Mouse (Mus musculus): ENCODE measurements at regions not wholly inside any gene's neighbourhood (a gene's known extent, or its start where the extent isn't known, plus 50 kb on each side); places are given as distances from the start of the nearest gene placed in this dataset.
"Not testable (repeated sequence)": the region's sequence is repeated elsewhere in the genome, so short reads cannot be mapped to it uniquely, and the experiment has no call there.

DNA sequence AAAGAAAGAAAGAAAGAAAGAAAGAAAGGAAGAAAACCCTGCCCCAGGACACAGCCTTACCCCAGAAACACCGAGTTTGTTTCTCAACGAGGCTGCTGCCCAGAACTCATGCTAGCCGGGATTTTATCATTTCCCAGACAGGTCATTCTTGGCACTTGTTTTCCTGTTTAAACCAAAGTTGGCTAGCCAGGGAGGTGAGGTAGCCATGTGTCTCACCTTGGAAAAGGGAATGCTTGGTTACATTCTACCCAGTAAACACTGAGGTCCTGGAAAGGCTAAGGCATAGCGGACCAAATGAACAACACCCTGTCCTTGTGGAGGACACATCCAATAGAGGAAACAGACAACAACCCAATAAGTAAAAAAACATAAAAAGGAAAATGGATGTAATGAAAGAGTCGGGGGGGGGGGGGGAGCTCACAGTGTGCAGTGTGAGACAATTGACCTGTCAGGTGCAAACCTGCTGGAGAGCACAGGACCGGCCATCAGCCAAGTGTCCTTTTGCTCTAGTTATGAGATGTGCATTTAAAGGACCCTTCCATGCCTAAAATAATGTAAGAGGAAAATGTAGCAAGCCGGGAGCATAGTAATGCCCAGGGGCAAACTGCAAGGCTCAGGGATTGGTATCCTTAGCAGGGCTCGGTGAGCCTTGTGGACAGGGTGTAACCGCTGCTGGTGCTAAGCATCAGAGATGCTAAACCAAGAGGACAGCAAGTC lies 78.2 kb upstream of the Fzd7 start:
- no peak for DNase-seq

DNA sequence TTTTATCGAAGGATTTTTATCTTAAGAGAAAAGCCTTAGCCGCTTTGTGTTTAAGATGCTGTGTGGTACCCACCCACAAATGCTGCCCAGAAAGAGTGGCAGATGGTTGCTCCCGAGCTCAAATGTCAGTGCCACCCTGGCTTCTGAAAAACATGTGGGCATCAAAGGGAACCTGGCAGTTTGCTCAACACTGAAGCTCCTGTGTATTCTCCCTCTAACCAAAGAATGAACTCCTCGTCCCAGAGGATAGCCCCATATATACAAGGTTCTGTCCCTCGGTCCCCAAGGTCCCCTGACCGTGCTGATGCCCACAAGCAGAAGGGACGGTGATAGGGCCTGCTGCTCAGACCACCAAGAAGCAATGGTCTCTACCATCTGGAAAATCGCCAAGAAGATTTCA lies 76.9 kb upstream of the Fzd7 start:
- no peak for DNase-seq

DNA sequence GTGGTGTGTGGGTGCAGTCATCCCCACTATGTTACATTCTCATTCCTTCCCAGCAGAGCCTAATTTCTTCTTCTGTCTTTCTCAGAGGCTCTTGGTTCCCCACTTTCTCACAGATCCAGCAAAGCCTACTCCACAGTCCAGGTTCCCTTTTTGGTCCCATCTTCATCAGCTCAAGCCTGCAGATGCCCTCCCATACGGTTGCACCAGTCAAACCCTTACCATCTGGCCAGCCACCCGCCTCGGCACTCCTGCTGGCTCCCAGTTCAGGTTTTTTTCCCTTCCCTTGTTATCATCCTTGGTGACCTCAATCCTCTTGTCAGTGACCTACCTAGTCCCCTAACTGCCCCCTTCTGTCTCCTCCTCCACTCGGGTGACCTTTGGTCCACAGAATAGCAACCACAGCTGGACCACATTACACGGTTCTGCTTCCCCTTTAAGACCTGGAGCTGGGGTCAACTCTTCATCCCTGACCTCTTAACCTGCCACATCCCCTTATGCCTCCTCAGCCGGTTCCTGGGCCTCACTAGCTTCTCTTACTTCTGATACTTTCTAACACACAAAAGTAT lies 75.4 kb upstream of the Fzd7 start:
- DNase-seq, result no peak

DNA sequence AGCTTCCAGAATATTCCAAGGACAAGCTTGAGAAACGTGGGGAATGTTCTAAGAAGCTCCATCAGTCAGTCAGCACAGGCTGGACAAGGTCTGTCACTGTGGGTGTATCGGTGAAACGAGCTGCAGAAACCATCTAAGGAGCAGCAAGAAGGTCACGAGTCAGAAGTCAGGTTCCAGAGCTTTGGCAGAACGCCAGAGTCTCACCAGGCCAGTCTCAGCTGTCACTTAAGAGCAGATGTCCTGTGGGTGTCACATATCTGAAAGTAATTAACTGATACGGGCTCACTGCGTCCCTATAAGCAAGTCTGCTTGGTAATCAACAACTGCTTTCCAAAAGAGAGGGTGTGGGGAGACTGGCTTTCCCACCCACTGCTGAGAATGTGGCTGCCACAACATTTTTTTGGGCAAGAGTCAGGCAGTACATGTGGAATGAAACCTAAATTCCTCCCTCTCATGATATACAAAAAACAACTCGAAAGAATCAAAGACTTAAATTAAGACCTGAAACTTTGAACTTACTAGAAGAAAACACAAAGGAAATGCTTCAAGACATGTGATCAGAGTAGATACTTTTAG lies 72.6 kb upstream of the Fzd7 start:
- no peak for DNase-seq

DNA sequence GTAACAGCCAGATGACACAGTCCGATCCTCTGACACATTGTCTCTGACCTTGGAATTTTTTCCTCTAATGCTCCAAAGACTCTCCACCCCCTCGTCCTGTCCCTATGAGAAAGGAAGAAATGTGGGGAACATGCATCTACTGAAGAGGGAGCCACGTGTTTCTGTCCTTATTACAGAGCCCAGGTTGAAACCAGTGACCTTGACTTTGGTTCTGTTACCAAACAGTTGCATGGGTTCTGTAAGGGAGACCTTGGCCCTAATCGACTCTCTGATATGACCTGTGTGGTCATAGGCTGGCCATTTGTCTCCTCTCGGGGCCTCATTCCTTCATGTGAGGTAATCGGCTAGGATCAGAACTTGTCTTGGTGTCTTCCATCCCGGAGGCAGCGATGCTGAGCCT lies 69.0 kb upstream of the Fzd7 start:
- DNase-seq, result no peak

DNA sequence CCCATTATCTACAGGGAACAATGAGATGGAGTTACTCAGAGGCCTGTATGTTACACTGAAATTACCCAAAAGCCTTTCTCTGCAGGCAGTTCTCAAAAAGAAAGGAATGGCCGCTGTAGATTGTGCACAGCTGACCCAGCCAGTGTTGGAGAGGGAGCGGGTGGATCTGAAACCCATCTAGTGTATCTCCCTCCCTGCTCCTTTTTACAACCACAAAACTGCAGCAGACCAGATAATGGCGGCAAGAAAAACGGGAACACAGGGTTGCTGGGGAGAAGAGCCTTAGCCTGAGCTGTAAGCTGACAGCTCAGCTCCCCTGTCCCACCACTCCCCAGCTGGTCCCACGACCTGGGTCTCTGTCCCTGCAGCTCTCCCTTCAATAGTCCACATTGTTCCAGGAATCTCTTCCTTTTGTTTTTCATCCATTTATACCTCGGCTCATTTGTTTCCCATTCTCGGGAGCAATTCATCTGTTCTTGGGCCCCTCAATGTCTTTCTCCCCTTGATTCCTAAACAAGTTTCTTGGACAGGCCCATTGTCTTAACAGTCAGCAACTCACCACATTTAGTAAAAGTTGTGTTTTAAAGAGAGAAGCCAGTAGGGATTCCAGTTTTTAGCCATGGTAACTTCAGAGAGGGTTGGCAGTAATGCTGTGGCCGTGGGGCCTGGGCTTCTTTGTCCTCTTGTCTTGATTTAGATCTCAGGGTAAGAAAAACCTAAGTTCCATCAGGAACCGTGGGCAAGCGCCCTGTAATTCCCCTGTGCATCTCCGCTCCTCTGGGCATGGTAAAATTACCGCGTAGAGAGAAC lies 67.6 kb upstream of the Fzd7 start:
- no peak for DNase-seq

DNA sequence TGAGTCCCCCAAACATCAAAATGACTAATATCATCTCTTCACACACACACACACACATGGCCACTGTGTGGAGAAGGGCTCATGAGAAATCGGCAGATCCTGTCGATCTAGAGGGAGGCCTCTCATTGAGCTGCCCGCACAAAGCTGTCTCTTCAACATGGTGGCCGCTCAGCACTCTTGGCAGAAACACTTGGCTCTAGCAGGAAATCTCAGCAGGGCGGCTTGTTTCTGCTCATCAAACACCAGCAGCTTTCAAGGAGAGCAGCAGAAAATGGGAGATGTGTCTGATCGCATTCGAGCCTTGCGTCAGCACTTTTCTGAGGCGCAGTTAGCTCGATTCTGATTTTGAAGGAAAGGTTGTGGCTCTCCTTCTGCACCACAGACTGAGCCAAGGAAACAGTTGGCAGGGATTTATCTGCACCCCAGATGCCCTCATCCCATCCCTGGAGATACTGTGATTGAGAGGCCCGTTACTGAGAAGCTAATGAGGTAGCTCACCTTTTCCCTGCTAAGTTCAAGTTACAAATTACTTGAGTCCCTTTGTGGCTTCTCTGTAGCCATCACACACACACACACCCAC lies 66.4 kb upstream of the Fzd7 start:
- no peak for DNase-seq

DNA sequence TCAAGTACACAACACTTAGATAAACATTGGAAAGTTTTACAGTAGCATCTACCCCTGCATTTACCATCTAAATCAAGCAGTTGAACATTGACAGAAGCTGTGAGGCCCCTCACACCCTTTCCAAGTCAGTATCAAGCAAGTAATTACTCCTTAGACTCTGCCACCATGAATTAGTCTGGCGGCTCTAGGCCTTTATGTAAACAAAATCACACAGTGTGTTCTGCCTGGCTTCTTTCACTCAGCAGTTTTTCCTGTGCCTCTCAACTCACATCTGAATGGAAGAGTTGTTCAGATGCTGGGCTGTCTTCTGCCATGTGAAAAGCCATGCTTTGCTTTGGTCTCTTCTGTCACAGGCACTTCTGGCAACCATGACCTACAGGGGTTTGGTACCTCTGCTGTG lies 64.9 kb upstream of the Fzd7 start:
- DNase-seq, result no peak

DNA sequence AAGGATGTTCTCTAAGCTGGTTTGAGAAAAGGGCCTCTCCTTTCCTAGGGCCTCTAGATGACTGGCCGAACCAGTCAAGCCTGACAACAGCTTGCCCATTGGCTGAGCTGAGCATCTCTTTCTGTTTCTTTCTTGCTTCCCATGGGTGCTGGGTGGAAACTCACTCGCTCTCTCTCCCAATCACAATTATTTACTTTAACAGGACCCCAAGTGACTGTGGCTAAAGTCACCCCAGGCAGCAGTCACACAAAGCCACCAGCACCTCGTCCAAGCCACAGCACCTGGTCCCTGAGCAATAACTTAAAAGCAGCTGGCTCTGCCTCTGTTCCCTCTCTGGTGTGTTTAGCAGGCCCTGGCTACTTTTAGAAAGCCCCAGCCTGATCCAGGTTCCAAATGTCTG lies 64.3 kb upstream of the Fzd7 start:
- DNase-seq, result no peak

DNA sequence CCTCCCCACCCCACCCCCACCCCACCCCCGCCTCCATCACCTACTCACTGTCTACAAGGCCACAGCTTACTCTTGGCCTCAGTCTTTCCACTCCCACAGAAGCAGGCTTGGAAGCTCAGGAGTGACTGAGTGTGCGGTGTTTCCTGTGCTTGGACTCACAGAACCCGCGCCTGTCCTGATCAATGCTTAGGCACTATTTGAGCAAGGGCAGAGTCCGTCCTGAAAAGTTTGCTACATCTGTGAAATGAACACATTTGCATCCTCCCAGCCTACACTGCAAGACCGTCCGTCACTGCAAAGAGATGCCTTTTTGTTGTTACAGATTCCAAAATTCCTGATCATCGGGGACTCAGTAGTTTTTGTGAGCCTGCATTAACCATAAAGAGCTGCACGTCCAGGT lies 63.5 kb upstream of the Fzd7 start:
- DNase-seq, result no peak

DNA sequence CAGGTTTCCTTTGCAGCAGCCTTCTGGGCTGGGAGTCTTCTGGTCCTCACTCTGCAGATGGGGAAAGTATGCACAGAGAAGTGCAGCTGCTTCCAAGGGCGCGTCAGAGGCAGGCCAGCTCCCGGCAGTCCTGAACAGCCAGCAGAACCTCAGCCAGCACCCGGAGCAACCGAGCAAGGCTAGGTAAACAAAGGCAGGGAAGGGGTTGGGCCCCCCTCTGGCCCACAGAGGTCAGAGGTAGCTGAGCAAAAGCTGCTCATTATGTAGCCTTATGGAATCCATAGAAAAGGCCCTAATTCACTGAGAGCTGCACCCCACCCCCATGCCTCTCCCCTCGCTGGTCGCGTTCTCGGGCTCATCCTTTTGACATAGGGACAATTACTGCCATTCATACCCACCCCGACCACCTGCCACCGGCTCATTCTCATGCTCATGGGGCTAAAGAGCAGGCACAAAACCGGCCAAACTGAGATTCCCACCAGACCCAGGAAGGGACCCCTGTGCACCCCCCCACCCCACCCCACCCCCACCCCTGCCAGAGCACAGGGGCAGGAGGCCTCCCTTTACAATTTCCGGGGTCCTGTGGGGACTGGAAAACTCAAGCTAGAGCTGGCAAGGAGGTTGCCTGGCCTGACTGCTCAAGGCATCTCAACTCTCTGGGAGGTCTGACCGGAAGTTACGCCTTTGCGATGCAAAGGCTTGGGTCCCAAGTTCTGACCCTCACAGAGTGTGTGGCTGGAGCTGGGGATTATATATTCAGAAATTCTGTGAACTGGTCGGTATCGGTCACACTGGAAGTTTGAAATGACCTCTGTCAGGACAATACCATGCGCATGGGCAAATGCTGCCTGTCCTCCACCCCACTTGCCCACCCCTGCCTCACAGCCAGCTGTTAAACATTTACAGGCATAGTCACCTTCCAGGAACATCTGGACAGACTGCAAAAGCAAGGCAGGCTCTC lies 59.0 kb upstream of the Fzd7 start:
- DNase-seq, result peak; percentile 50

DNA sequence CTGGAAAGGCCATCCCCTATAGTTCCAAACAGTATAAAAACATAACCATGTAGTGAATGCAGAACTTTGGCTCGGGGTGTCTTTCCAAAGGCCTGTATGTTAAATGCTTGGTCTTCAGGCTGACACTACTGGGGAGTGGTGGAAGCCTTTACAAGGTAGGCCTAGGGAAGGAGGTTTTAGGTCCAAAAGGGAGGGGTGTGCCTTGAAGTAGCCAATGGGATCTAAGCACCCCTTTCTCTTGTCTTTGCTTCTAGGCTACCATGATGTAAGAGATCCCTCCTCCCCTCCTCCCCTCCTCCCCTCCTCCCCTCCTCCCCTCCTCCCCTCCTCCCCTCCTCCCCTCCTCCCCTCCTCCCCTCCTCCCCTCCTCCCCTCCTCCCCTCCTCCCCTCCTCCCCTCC lies 56.5 kb upstream of the Fzd7 start:
- DNase-seq, result not testable (repeated sequence)

DNA sequence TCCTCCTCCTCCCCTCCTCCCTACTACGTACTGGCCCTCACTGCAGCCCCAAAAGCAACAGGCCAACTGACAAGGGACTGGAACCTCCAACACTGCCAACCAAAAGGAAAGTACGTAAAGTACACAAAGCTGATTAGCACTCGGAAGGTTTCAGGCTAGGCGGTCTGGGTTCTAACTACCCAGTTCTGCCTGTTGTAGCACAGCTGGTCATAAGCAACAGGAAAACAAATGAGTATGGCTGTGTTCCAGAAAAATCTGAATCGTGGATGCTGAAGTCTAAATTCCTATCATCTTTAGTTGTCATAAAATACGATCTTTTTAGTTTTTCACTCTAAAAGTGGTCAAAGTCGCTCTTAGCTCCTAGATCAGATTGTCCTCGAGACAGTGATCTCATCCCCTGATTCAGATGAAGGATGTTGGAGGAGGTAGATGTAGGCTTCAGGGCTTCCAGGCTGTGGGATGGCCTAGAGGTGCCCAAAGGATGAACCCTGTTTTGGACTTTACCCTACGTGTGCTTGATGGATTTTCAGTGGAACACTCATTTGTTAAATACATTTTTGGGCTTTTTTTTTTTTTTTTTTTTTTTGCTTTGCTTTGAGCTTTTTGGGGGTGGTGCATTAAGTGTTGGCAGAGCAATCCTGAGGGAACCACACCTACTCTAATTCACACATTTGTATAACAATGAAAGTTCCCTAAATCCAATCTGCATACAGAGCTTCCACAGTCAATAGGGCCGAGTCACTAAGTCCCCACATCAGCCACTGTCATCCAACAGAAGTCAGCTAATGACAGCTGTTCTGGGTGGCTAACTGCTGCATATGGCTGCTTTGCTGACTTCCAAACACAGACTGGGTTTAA lies 55.6 kb upstream of the Fzd7 start:
- DNase-seq, result peak; percentile 43

DNA sequence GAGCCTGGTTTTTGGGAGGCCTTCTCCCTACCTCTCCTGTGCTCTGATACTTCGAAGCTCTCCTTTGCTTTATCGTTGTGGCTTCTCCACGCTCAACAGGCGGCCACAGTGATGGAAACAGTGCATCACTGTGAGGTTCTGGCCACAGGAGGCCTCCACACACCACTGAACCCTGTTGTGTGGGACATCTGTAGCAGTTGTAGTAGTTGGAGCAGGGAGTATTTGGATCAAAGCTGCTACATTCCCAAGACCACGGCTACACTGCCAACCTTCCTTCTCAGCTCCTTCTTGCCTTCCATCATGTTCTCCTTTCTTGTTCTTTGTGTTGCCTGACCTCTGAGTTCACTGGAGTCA lies 55.0 kb upstream of the Fzd7 start:
- no peak for DNase-seq

DNA sequence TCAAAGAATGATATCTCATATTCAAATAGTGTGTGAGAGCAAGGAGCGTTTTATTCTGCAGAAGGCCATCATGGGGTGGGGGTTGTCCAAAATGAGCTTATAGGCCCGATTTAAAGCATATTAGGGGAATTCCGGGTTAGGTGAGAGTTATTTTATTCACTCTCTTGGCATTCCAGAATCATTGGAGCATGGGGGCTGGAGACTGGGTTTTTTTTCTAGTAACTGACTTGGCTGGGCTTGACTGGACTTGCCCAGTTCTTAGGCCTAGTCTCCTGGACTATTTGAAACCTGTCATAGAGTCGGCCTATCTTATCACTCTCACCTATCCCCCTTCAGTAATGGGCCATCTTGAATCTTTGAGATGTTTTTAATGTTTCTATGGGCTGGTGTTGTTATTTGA lies 52.9 kb upstream of the Fzd7 start:
- DNase-seq, result no peak

DNA sequence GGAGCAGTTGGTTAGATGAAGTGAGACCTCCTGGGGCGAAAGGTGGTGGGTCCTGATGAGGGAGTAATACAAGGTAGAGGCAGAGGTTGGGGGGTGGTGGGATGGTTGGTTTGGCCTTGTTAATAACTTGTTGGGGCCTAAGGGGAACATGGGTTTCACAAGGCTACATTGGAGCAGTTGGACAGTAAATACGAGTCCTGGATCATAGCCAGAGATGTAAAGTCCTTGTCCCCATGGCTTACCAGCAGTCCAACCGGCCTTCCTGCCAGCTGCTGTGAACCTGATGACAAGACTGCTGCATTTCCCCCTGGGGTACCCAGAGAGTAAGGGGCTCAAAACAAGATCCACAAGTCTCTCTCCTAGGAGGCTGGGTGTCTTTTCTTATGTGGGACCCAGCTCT lies 52.0 kb upstream of the Fzd7 start:
- DNase-seq, result no peak

DNA sequence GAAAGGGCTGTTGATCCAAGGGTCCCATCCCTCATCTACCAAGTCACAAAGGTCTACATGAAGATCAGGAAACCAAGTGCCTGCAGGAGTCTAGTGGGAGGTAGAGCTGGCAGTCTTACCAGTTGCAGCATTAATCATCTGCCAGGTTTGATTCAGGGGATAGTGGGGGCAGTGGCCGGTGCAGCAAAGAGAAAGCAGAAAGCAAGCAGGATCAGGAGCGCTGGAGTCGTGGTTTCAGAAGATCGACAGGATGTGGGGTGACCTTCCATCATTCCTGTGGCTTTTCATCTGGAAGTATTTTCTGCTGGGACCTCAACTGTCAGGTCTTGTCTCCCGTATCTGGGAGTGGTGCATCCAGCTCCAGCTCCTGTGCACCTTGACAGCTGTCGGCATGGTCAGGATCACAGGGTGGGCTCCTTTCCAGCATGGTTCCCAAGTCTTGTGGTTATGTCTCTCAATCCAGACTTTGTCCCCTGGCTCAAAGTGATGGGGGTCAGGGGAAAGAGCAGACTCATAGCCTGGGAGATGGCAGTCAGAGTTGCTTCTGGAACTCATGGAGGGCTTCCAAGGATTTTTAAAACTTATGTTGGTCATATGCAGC lies 51.2 kb upstream of the Fzd7 start:
- DNase-seq, result peak; percentile 33

Data from kidney, postnatal 14 days (tissue).